Mouse (Mus musculus): ENCODE results near the gene Ccdc59. TPM values are rescaled to one million over a fixed set of nuclear protein-coding genes. Genes with fewer than 3 reads are reported as not detected.

Gene Ccdc59
- polyA plus RNA-seq, 1 experiment from 2014 or later, result 92.9 TPM

DNA sequence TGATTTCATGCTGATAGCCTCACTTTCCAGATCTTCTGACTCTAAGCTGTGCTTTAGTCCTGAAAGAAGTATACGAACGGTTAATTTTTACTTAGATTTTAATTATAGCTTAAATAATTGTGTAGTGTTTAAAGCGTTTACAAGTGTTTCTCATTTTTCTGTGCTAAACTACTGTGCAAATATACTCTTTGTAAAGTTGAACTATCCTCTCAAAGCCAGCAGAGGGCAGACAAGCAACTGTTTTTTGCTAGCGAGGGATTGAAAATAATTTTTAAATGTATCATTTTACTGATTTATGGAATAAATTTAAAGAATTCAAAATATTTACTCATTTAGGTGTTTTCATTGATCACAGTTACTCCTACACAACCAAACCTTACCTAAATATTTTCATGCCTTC, 26.4 kb downstream of the Ccdc59 start:
- no peak overlapping the region for H3K27ac ChIP-seq (ENCODE audit: low read depth, low read length)
- H3K4me3 ChIP-seq (ENCODE audit: low read depth, low read length), result no peak overlapping the region
- H3K9ac ChIP-seq (ENCODE audit: low read depth, low read length), result no peak overlapping the region
- no peaks in the 10 kb centered on the region for H3K27me3 ChIP-seq (replicated peaks; ENCODE audit: control insufficient read depth, insufficient read depth, low read length)
- no peaks in the 10 kb centered on the region for H3K4me1 ChIP-seq (replicated peaks; ENCODE audit: control insufficient read depth, insufficient read depth, low read length)
- 43% methylated on average over 4 of the region's 4 CpGs for WGBS
- no peaks in the 10 kb centered on the region for H3K36me3 ChIP-seq (ENCODE audit: control insufficient read depth, insufficient read depth)
- H3K9me3 ChIP-seq (ENCODE audit: control insufficient read depth), result no peaks in the 10 kb centered on the region
- H3K4me2 ChIP-seq (replicated peaks; ENCODE audit: low read depth), result no peak overlapping the region
- ATAC-seq, result no peak
- TF ChIP-seq CTCF (IDR thresholded peaks at IDR 0.05; ENCODE audit: low read depth), result peak; percentile 67

Other genes with a start within 250 kb of the Ccdc59 start
- 7.9 TPM in 2 replicates for gene Mettl25, start 313 bp downstream of the Ccdc59 start, polyA plus RNA-seq (2015; fragmentation: Nextera tagmentation; extraction: Ambion mirVana)